Mouse (Mus musculus): Measurements from ENCODE around the gene Marveld3. TPM values are rescaled to one million over a fixed set of nuclear protein-coding genes. Genes with fewer than 3 reads are reported as not detected.

Marveld3 gene
- total and polyA plus RNA-seq, 2 experiments from 2014 or later, result 1.4 to 1.6 TPM

GRCm38 (mm10) chr8:109952171-109952570, 9.8 kb downstream of the Marveld3 start:
- no peak for TF ChIP-seq CTCF (IDR thresholded peaks at IDR 0.05)

DNA sequence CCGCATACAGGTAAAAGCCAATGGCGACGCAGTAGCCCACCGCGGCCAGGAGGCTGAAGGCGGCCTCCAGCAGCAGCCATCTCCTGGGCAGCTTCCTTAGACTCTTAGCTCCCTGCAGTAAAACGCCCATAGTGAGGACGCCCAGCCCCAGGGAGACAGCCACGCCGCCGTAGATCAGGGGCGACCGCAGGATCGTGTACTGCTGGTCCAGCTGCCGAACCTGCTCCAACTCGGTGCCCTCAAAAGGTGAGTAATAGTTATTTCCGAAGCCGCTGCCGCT, 13.8 kb downstream of the Marveld3 start:
- 7% methylated on average over 19 of the region's 19 CpGs for WGBS
- no peak for TF ChIP-seq CTCF (IDR thresholded peaks at IDR 0.05)
- H3K4me3 ChIP-seq (ENCODE audit: low read depth, low read length), result peak overlapping the region; percentile 40
- peaks cover 2% of the 10 kb centered on the region for H3K4me1 ChIP-seq (ENCODE audit: insufficient read depth, low read length)
- 0 out of 2 replicates have a peak, but pooled peaks cover 3% of the 10 kb centered on the region for H3K36me3 ChIP-seq (ENCODE audit: insufficient read depth, low read length)
- ATAC-seq (ENCODE audit: low FRiP score) (peak; percentile 52; the same call in 1 of the 2 replicates), DNase-seq (ENCODE audit: low spot score) (no peak)
- no peaks in the 10 kb centered on the region for H3K27me3 ChIP-seq (ENCODE audit: insufficient read depth, low read length)
- H3K9me3 ChIP-seq (ENCODE audit: low read length), result no peaks in the 10 kb centered on the region
- peak overlapping the region; percentile 64 for H3K4me2 ChIP-seq (ENCODE audit: low read depth, low read length, poor library complexity, severe bottlenecking)
- peak overlapping the region; percentile 79 for H3K27ac ChIP-seq (ENCODE audit: low read depth, low read length)
- peak overlapping the region; percentile 63 for H3K9ac ChIP-seq (replicated peaks; ENCODE audit: low read length, poor library complexity, severe bottlenecking)

More at GRCm38 (mm10) chr8:109952171-109952570, 9.8 kb downstream of the Marveld3 start:
- DNase-seq (ENCODE audit: low spot score) (no peak), ATAC-seq (ENCODE audit: low FRiP score) (no peak)
- 60% methylated on average over 7 of the region's 7 CpGs for WGBS
- H3K4me3 ChIP-seq (ENCODE audit: low read depth, low read length), result no peak overlapping the region
- H3K4me2 ChIP-seq (ENCODE audit: low read depth, low read length, poor library complexity, severe bottlenecking), result no peak overlapping the region
- no peak overlapping the region for H3K9ac ChIP-seq (replicated peaks; ENCODE audit: low read length, poor library complexity, severe bottlenecking)
- H3K36me3 ChIP-seq (ENCODE audit: insufficient read depth, low read length), result no peaks in the 10 kb centered on the region
- H3K27me3 ChIP-seq (ENCODE audit: insufficient read depth, low read length), result no peaks in the 10 kb centered on the region
- H3K27ac ChIP-seq (ENCODE audit: low read depth, low read length), result no peak overlapping the region
- peaks cover 2% of the 10 kb centered on the region for H3K4me1 ChIP-seq (ENCODE audit: insufficient read depth, low read length)
- H3K9me3 ChIP-seq (ENCODE audit: low read length), result no peaks in the 10 kb centered on the region

DNA sequence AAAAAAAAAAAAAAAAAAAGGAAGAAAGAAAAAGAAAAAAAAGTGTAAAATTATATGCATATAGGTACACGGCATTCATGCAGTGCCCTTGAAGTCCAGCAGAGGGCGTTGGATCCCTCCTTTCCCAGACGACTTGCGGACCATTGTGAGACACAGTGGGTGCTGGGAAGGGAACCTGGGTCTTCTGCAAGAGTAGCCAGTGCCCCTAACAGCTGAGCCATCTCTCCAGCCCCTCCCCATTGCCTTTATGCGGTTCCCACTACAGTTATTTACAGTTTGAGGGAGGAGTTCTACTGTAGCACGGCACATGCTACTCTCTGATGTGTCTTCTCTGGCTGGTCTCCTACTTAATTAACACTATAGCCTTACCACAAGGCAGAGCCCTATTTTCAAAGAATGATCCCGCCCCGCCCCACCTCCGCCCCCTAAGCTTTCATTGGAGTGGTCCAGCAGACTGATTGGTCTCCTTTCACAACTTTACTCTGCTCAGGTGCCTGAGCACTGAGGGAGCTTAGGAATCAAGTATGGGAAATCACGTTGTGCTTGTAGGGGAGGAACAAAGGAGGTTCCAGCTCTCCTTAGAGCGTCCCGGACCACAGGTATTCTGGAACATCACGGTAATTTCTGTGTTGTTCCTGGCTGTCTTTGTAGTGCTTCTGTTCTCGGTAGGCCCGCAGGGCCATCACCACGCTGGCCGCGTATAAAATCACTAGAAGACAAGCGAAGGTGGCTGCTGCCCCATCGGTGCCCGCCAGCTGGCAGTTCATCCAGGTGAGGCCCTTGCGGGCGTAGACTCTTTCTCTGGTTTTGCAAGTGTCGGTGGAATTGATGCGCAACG, 14.3 kb downstream of the Marveld3 start:
- Histone ChIP-seq H3K9me3 (ENCODE audit: low read length) (no peaks in the 10 kb centered on the region), H3K27me3 (ENCODE audit: insufficient read depth, low read length) (no peaks in the 10 kb centered on the region), H3K4me3 (ENCODE audit: low read depth, low read length) (peak overlapping the region; percentile 40), H3K4me2 (ENCODE audit: low read depth, low read length, poor library complexity, severe bottlenecking) (peak overlapping the region; percentile 64), H3K9ac (replicated peaks; ENCODE audit: low read length, poor library complexity, severe bottlenecking) (peak overlapping the region; percentile 63), H3K36me3 (ENCODE audit: insufficient read depth, low read length) (0 out of 2 replicates have a peak, but pooled peaks cover 4% of the 10 kb centered on the region), H3K4me1 (ENCODE audit: insufficient read depth, low read length) (peaks cover 2% of the 10 kb centered on the region), H3K27ac (ENCODE audit: low read depth, low read length) (peak overlapping the region; percentile 79)
- TF ChIP-seq CTCF (IDR thresholded peaks at IDR 0.05), result peak; percentile 84
- DNase-seq (ENCODE audit: low spot score) (peak; percentile 63), ATAC-seq (ENCODE audit: low FRiP score) (peak; percentile 69; the same call in 1 of the 2 replicates)
- 2% methylated on average over 26 of the region's 26 CpGs for WGBS

DNA sequence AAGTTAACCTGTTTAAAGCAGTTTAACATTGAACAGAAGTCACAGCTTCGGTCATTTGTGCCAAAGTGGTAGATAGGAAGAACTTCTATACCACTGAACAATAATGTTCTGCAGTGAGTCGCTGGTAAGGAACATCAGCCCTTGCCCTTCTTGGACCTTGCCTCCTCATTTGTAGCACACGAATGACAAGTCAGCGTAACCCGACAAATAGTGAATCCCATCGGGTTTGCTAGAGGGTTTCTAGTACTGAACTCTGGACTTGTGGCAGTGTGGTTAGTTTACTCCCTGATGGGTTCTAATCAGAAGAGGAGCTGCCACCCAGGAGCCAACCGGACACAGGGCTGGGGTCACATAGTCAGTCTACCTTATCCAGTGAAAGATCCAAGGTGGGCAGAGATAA, 15.7 kb downstream of the Marveld3 start:
- no peak overlapping the region for H3K4me3 ChIP-seq (ENCODE audit: low read depth, low read length)
- H3K9ac ChIP-seq (replicated peaks; ENCODE audit: low read length, poor library complexity, severe bottlenecking), result no peak overlapping the region
- WGBS, result 91% methylated on average over 7 of the region's 7 CpGs
- peaks cover 12% of the 10 kb centered on the region; the same call in 1 of the 2 replicates for H3K36me3 ChIP-seq (ENCODE audit: insufficient read depth, low read length)
- H3K27me3 ChIP-seq (ENCODE audit: insufficient read depth, low read length), result no peaks in the 10 kb centered on the region
- no peaks in the 10 kb centered on the region for H3K9me3 ChIP-seq (ENCODE audit: low read length)
- H3K4me2 ChIP-seq (ENCODE audit: low read depth, low read length, poor library complexity, severe bottlenecking), result no peak overlapping the region
- no peak for TF ChIP-seq CTCF (IDR thresholded peaks at IDR 0.05)
- H3K4me1 ChIP-seq (ENCODE audit: insufficient read depth, low read length), result peaks cover 2% of the 10 kb centered on the region; the same call in 1 of the 2 replicates
- ATAC-seq (ENCODE audit: low FRiP score) (no peak), DNase-seq (ENCODE audit: low spot score) (no peak)
- no peak overlapping the region for H3K27ac ChIP-seq (ENCODE audit: low read depth, low read length)

GRCm38 (mm10) chr8:109945694-109946093, 16.3 kb downstream of the Marveld3 start:
- no peaks in the 10 kb centered on the region for H3K27me3 ChIP-seq (ENCODE audit: insufficient read depth, low read length)
- no peak overlapping the region for H3K27ac ChIP-seq (ENCODE audit: low read depth, low read length)
- no peak for TF ChIP-seq CTCF (IDR thresholded peaks at IDR 0.05)
- H3K4me3 ChIP-seq (ENCODE audit: low read depth, low read length), result no peak overlapping the region
- H3K4me2 ChIP-seq (ENCODE audit: low read depth, low read length, poor library complexity, severe bottlenecking), result no peak overlapping the region
- 87% methylated on average over 7 of the region's 7 CpGs for WGBS
- DNase-seq (ENCODE audit: low spot score) (no peak), ATAC-seq (ENCODE audit: low FRiP score) (no peak)
- H3K9ac ChIP-seq (replicated peaks; ENCODE audit: low read length, poor library complexity, severe bottlenecking), result no peak overlapping the region
- H3K9me3 ChIP-seq (ENCODE audit: low read length), result no peaks in the 10 kb centered on the region
- peaks cover 16% of the 10 kb centered on the region for H3K36me3 ChIP-seq (ENCODE audit: insufficient read depth, low read length)
- H3K4me1 ChIP-seq (ENCODE audit: insufficient read depth, low read length), result no peaks in the 10 kb centered on the region

- Histone ChIP-seq H3K4me2 (ENCODE audit: low read depth, low read length, poor library complexity, severe bottlenecking) (no peak overlapping the region), H3K9ac (replicated peaks; ENCODE audit: low read length, poor library complexity, severe bottlenecking) (no peak overlapping the region), H3K27me3 (ENCODE audit: insufficient read depth, low read length) (no peaks in the 10 kb centered on the region), H3K27ac (ENCODE audit: low read depth, low read length) (no peak overlapping the region), H3K36me3 (ENCODE audit: insufficient read depth, low read length) (peaks cover 21% of the 10 kb centered on the region), H3K4me1 (ENCODE audit: insufficient read depth, low read length) (no peaks in the 10 kb centered on the region), H3K4me3 (ENCODE audit: low read depth, low read length) (no peak overlapping the region), H3K9me3 (ENCODE audit: low read length) (no peaks in the 10 kb centered on the region)
- DNase-seq (ENCODE audit: low spot score) (peak; percentile 33), ATAC-seq (ENCODE audit: low FRiP score) (no peak)
- TF ChIP-seq CTCF (IDR thresholded peaks at IDR 0.05), result no peak
- WGBS, result 57% methylated on average over 9 of the region's 9 CpGs
Observed at GRCm38 (mm10) chr8:109945153-109945632, 16.8 kb downstream of the Marveld3 start.

Measured in midbrain, postnatal 0 days (tissue).